Mouse (Mus musculus) olfactory bulb, adult 2 months (tissue): ENCODE data around the gene Lrrc34. TPM values are rescaled to one million over a fixed set of nuclear protein-coding genes. Genes with fewer than 3 reads are reported as not detected.

Experiments
- H3K27ac ChIP-seq: fragments of 200-500 bp; 2 replicates; pipeline ENCODE4 v1.5.1; 2012; ENCODE audit warnings: low read depth, low read length; ENCODE audit not compliant: insufficient read depth
- H3K4me1 ChIP-seq: fragments of 200-500 bp; 2 replicates; pipeline ENCODE4 v1.6.1; 2012; ENCODE audit warnings: low read length; ENCODE audit not compliant: control insufficient read depth, insufficient read depth
- H3K4me3 ChIP-seq: fragments of 200-500 bp; 2 replicates; pipeline ENCODE4 v1.5.1; 2012; ENCODE audit warnings: mild to moderate bottlenecking, low read depth, low read length, moderate library complexity; ENCODE audit not compliant: insufficient read depth
- CTCF ChIP-seq: fragments of 200-500 bp; IDR thresholded peaks from 2 replicates; pipeline ENCODE4 v1.5.1; 2012; ENCODE audit warnings: low read depth, mild to moderate bottlenecking, low read length, moderate library complexity; ENCODE audit not compliant: insufficient read depth
- POLR2A ChIP-seq: fragments of 200-500 bp; IDR thresholded peaks from 2 replicates; pipeline ENCODE4 v1.6.1; 2012; ENCODE audit warnings: mild to moderate bottlenecking, low read depth, low read length, moderate library complexity; ENCODE audit not compliant: insufficient read depth
- WGBS: fragments of 180-500 bp; shearing (Covaris S2); methylation state at CpG from one replicate; pipeline ENCODE4 v1.1.7; 2018; 5-methylcytosine and 5-hydroxymethylcytosine counted together
- polyA plus RNA-seq: library from polyadenylated mRNA; stranded (reverse); fragments of >200 nt; gene quantifications from 2 replicates; pipeline ENCODE4 v1.2.4, GENCODE M21; 2012; ENCODE audit warnings: low replicate concordance; ENCODE audit not compliant: missing spikeins, insufficient read depth, insufficient read length

Lrrc34 gene
- not detected in 2 replicates for polyA plus RNA-seq

GRCm38 (mm10) chr3:30647440-30648090 lies at the start of gene Lrrc34:
Lrrc34 (minus strand) TSS chr3:30647869.
- TF ChIP-seq POLR2A (no peak), CTCF (no peak)
- 11% methylated on average over 25 of the region's 25 CpGs for WGBS
- H3K4me1 ChIP-seq = peaks cover 14% of the 10 kb centered on the region
- H3K4me3 ChIP-seq = no peak within 1 kb of the TSS
- no peak within 1 kb of the TSS for H3K27ac ChIP-seq

- WGBS = 10% methylated on average over 2 of the region's 2 CpGs
Observed at GRCm38 (mm10) chr3:30696346-30696745, 48.7 kb upstream of the Lrrc34 start.

GRCm38 (mm10) chr3:30695661-30696060 lies 48.0 kb upstream of the Lrrc34 start:
- no peak for TF ChIP-seq POLR2A
- no peak for TF ChIP-seq CTCF
- Histone ChIP-seq H3K4me1 (no peaks in the 10 kb centered on the region), H3K4me3 (no peak overlapping the region), H3K27ac (no peak overlapping the region)
- 97% methylated on average over 2 of the region's 2 CpGs for WGBS

More at GRCm38 (mm10) chr3:30696346-30696745, 48.7 kb upstream of the Lrrc34 start:
- no peak overlapping the region for H3K4me3 ChIP-seq
- H3K4me1 ChIP-seq = no peaks in the 10 kb centered on the region
- H3K27ac ChIP-seq = no peak overlapping the region
- TF ChIP-seq CTCF (no peak), POLR2A (no peak)

GRCm38 (mm10) chr3:30690976-30691375 lies 43.3 kb upstream of the Lrrc34 start:
- H3K4me3 ChIP-seq = no peak overlapping the region
- H3K4me1 ChIP-seq = no peaks in the 10 kb centered on the region
- 77% methylated on average over 7 of the region's 7 CpGs for WGBS
- TF ChIP-seq POLR2A (no peak), CTCF (no peak)
- no peak overlapping the region for H3K27ac ChIP-seq

GRCm38 (mm10) chr3:30687216-30687615 lies 39.5 kb upstream of the Lrrc34 start:
- 80% methylated on average over 3 of the region's 3 CpGs for WGBS
- H3K27ac ChIP-seq = no peak overlapping the region
- TF ChIP-seq CTCF (no peak), POLR2A (no peak)

GRCm38 (mm10) chr3:30683190-30683589 lies 35.5 kb upstream of the Lrrc34 start:
- 90% methylated on average over 6 of the region's 6 CpGs for WGBS
- Histone ChIP-seq H3K4me3 (no peak overlapping the region), H3K27ac (no peak overlapping the region), H3K4me1 (no peaks in the 10 kb centered on the region)
- no peak for TF ChIP-seq CTCF
- TF ChIP-seq POLR2A = no peak

More at GRCm38 (mm10) chr3:30687216-30687615, 39.5 kb upstream of the Lrrc34 start:
- Histone ChIP-seq H3K4me3 (no peak overlapping the region), H3K4me1 (no peaks in the 10 kb centered on the region)

- Histone ChIP-seq H3K4me3 (no peak overlapping the region), H3K27ac (no peak overlapping the region), H3K4me1 (no peaks in the 10 kb centered on the region)
- 86% methylated on average over 9 of the region's 9 CpGs for WGBS
- TF ChIP-seq CTCF = no peak
- TF ChIP-seq POLR2A = no peak
Observed at GRCm38 (mm10) chr3:30658486-30658885, 10.8 kb upstream of the Lrrc34 start.

- Histone ChIP-seq H3K4me3 (no peak overlapping the region), H3K27ac (no peak overlapping the region), H3K4me1 (no peaks in the 10 kb centered on the region)
- TF ChIP-seq CTCF = no peak
- TF ChIP-seq POLR2A = no peak
- WGBS = 85% methylated on average over 5 of the region's 5 CpGs
Observed at GRCm38 (mm10) chr3:30655937-30656336, 8.3 kb upstream of the Lrrc34 start.

GRCm38 (mm10) chr3:30650062-30650841 lies 2.6 kb upstream of the Lrrc34 start:
- Histone ChIP-seq H3K4me3 (peak overlapping the region; percentile 12), H3K4me1 (peaks cover 14% of the 10 kb centered on the region), H3K27ac (no peak overlapping the region)
- 1% methylated on average over 41 of the region's 41 CpGs for WGBS
- TF ChIP-seq CTCF = no peak
- no peak for TF ChIP-seq POLR2A
